Mouse (Mus musculus) forebrain, embryonic 14.5 days (tissue): Measurements from ENCODE around the gene Smpdl3a. TPM values are rescaled to one million over a fixed set of nuclear protein-coding genes. Genes with fewer than 3 reads are reported as not detected.

Source experiments
- ATAC-seq: fragments of 200-750 bp; cut with Nextera tagmentation; 2 replicates; pipeline ENCODE4 v1.8.0; 2017; ENCODE audit warnings: mild to moderate bottlenecking, moderate library complexity
- DNase-seq: peaks from one replicate; pipeline ENCODE4 v3.0.0-alpha.2; 2015; ENCODE audit warnings: low spot score
- H3K27ac ChIP-seq: fragments of 300-500 bp; sonication (generic); 2 replicates; pipeline ENCODE4 v1.5.1; 2014; ENCODE audit warnings: low read depth, mild to moderate bottlenecking, control low read depth, low read length, moderate library complexity
- H3K27me3 ChIP-seq: fragments of 300-500 bp; sonication (generic); replicated peaks from 2 replicates; pipeline ENCODE4 v1.6.1; 2014; ENCODE audit warnings: low read length, control low read depth, mixed read lengths; ENCODE audit not compliant: control insufficient read depth, insufficient read depth
- H3K36me3 ChIP-seq: fragments of 300-500 bp; sonication (generic); 2 replicates; pipeline ENCODE4 v1.6.1; 2014; ENCODE audit warnings: low read length, control low read depth; ENCODE audit not compliant: control insufficient read depth, insufficient read depth
- H3K4me1 ChIP-seq: fragments of 300-500 bp; sonication (generic); 2 replicates; pipeline ENCODE4 v1.6.1; 2014; ENCODE audit warnings: antibody characterized with exemption, low read length, control low read depth; ENCODE audit not compliant: control insufficient read depth, insufficient read depth
- H3K4me2 ChIP-seq: fragments of 300-500 bp; sonication (generic); 2 replicates; pipeline ENCODE4 v1.6.1; 2014; ENCODE audit warnings: mild to moderate bottlenecking, control low read depth, low read length
- H3K4me3 ChIP-seq: fragments of 300-500 bp; sonication (generic); 2 replicates; pipeline ENCODE4 v1.5.1; 2014; ENCODE audit warnings: low read depth, low read length, control low read depth
- H3K9ac ChIP-seq: fragments of 300-500 bp; sonication (generic); 2 replicates; pipeline ENCODE4 v1.6.1; 2014; ENCODE audit warnings: mild to moderate bottlenecking, low read length, control low read depth, moderate library complexity
- H3K9me3 ChIP-seq: fragments of 300-500 bp; sonication (generic); replicated peaks from 2 replicates; pipeline ENCODE4 v1.6.1; 2016; ENCODE audit warnings: low read length, control low read depth, mixed read lengths; ENCODE audit not compliant: control insufficient read depth
- WGBS: fragments of 180-500 bp; shearing (Covaris S2); extraction: QIAGEN DNeasy Blood & Tissue Kit; methylation state at CpG from one replicate; pipeline ENCODE4 v1.1.7; 2014; 5-methylcytosine and 5-hydroxymethylcytosine counted together
- polyA plus RNA-seq: library from polyadenylated mRNA; unstranded; fragments of >200 nt; fragmentation: Nextera tagmentation; extraction: Ambion mirVana; gene quantifications from 2 replicates; pipeline ENCODE4 v1.2.1, GENCODE M21; 2014

Gene Smpdl3a
- polyA plus RNA-seq: 17.5 and 19.9 TPM in 2 replicates

DNA sequence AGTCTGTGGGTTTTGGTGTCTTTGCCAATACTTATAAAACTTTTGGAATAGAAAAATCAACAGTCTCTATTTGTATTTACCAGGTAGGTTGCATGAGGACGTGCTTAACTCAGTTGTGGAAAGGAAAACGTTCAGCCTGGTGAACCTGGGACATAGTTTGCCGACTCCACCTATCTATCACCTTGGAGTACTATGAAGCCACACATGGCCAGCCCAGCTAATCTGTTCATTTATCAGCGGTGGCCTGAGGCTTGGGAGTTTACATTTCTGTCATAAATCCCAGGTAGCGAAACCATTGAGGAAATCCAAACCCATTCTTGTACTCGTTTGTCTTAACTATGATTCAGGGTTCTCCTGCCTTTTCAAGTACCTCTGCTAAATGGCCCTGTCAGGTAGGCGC is at the start of gene Smpdl3a:
Gene Smpdl3a (plus strand): TSS at position 318 of the 400 bp plus-strand sequence.
- peaks cover 14% of the 10 kb centered on the region for H3K9me3 ChIP-seq
- no peaks in the 10 kb centered on the region; the same call in 1 of the 2 replicates for H3K4me1 ChIP-seq
- WGBS: 77% methylated on average over 7 of the region's 7 CpGs
- no peak for DNase-seq
- H3K36me3 ChIP-seq: 0 out of 2 replicates have a peak, but pooled peaks cover 3% of the 10 kb centered on the region
- H3K27me3 ChIP-seq: no peaks in the 10 kb centered on the region
- peak within 1 kb of the TSS; percentile 97 for H3K4me2 ChIP-seq
- H3K9ac ChIP-seq: peak within 1 kb of the TSS; percentile 79
- ATAC-seq: no peak
- H3K27ac ChIP-seq: peak within 1 kb of the TSS; percentile 75
- peak within 1 kb of the TSS; percentile 53 for H3K4me3 ChIP-seq

DNA sequence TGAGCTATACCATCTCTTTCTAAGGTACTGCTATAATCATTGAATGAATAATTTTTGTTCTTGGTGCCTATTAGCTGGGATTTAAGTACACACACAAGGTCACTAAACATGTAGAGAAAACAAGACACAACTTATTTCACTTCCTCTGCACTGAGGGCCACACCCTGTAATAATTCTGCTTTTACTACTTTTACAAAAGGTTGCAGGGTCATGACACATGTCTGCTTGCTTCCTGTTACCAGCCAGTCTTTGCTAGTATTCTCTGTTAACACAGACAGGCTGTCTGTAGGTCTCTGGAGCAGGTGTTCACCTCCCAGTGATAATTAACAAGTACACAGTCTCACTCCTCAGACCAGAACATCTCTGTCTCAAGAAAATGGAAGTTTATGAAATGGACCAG is 48.7 kb upstream of the Smpdl3a start:
- no peaks in the 10 kb centered on the region for H3K36me3 ChIP-seq
- no peaks in the 10 kb centered on the region for H3K27me3 ChIP-seq
- DNase-seq (no peak), ATAC-seq (no peak)
- no peaks in the 10 kb centered on the region for H3K4me1 ChIP-seq
- no peaks in the 10 kb centered on the region for H3K9me3 ChIP-seq
- no peak overlapping the region for H3K4me2 ChIP-seq
- H3K4me3 ChIP-seq: no peak overlapping the region
- H3K9ac ChIP-seq: no peak overlapping the region
- no peak overlapping the region for H3K27ac ChIP-seq

DNA sequence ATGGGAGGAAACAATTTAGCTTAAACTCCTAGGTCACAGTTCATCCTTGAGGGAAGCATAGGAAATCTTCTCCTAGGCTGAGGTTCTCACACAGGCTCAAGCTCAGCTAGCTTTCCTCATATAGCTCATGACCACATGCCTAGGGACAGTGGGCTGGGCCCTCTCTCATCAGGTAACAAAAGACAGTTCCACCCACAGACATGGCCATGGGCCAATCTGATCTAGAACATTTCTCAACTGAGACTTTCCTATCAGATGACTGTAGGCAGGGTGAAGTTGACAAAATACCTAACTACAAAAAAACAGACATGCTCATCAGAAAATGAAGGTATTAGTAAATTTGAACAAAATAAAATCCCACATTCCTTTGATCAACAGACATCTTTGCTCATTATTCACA is 47.0 kb upstream of the Smpdl3a start:
- no peak overlapping the region for H3K27ac ChIP-seq
- DNase-seq (no peak), ATAC-seq (no peak)
- H3K4me1 ChIP-seq: no peaks in the 10 kb centered on the region
- no peaks in the 10 kb centered on the region for H3K36me3 ChIP-seq
- no peak overlapping the region for H3K4me2 ChIP-seq
- H3K4me3 ChIP-seq: no peak overlapping the region
- no peak overlapping the region for H3K9ac ChIP-seq
- no peaks in the 10 kb centered on the region for H3K9me3 ChIP-seq
- H3K27me3 ChIP-seq: no peaks in the 10 kb centered on the region

DNA sequence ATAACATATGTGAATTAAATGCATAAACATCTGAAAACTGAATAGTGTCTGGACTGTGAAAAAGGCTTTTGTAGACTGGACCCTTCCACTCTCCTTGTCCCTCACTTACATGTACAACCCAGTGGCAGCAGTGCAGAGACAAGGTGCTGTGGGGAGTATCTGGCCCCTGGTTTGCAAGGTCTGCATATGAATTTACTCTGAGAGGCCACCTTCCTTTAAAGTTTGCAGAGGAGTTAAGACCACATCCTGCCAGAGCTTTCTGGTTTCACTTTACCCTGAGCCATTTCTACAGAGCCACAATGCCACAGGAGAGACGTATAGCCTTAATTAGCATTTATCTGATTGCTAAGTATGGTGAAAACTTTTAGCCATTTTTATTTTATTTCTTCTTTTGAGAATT is 40.8 kb upstream of the Smpdl3a start:
- Histone ChIP-seq H3K4me2 (no peak overlapping the region), H3K27me3 (no peaks in the 10 kb centered on the region), H3K4me1 (no peaks in the 10 kb centered on the region), H3K27ac (no peak overlapping the region), H3K4me3 (no peak overlapping the region), H3K36me3 (no peaks in the 10 kb centered on the region), H3K9me3 (no peaks in the 10 kb centered on the region), H3K9ac (no peak overlapping the region)
- DNase-seq: no peak
- ATAC-seq: no peak
- WGBS: 91% methylated on average over 1 of the region's 1 CpGs

DNA sequence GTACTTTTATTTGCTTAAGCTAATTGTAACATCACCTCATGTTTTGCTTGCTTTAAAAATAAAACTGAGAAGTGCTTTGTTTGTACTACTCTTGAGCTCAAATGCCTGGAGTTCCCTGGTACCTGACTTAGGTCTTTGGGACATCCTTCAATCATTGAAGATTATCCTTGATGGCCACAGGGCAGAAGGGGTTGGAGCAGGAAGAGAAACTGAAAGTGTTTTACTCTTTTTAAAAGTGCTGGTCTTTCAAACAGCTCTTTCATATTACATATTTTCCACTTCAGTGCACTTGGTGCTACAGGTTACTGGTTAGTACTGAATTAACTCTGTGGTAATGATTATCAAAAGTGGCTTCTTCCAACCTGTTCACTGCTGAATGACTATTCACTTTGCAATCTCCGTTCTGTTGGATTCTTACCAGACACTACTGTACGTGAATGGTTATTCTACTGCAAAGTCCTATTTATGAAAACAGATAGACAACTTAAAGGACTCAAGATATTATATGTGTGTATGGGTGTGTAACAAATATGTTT is 38.9 kb upstream of the Smpdl3a start:
- no peaks in the 10 kb centered on the region for H3K9me3 ChIP-seq
- H3K27ac ChIP-seq: no peak overlapping the region
- H3K9ac ChIP-seq: no peak overlapping the region
- 92% methylated on average over 2 of the region's 2 CpGs for WGBS
- no peaks in the 10 kb centered on the region for H3K36me3 ChIP-seq
- H3K27me3 ChIP-seq: no peaks in the 10 kb centered on the region
- no peak overlapping the region for H3K4me2 ChIP-seq
- H3K4me1 ChIP-seq: no peaks in the 10 kb centered on the region
- no peak overlapping the region for H3K4me3 ChIP-seq
- DNase-seq (no peak), ATAC-seq (no peak)

DNA sequence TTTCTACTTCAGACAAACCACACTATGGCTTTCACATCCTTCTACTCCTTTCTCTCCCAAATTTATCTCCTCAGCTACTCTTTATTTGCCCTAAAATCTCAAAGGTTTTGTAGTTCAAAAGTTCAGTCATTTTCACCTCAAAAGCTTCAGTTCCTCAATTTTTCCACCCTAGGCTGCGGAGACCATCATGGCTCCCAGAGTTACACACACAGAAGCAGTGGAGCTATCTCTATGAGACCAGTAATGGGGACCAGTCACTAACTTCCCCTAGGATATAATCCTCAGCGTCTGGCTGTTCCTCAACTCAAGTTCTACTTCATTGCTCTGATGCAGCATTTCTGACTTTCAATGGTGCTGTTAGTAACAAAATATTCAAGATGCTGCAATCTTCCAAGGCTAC is 35.1 kb upstream of the Smpdl3a start:
- Histone ChIP-seq H3K27me3 (no peaks in the 10 kb centered on the region), H3K4me2 (no peak overlapping the region), H3K27ac (no peak overlapping the region), H3K4me3 (no peak overlapping the region), H3K9me3 (no peaks in the 10 kb centered on the region), H3K9ac (no peak overlapping the region), H3K36me3 (no peaks in the 10 kb centered on the region), H3K4me1 (no peaks in the 10 kb centered on the region)
- no peak for DNase-seq
- no peak for ATAC-seq
- 96% methylated on average over 2 of the region's 2 CpGs for WGBS

DNA sequence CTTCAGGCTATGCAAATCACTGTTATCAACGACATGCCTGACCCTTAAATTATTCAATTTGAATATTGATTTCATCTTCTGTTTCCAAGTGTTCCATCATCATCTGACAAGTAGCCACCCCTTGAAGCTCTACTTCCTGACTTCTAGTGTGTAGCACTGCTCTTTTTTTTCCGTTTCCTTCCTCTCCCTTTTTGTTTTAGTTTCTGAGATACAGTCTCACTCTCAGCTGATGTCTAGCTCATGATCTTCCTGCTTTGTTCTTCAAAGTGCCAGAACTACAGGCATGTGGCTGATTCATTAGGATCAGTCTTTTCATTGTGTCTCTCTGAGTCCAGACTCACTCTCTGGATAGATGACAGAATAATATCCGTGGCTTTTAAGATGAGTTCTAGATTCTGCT is 33.4 kb upstream of the Smpdl3a start:
- 78% methylated on average over 3 of the region's 3 CpGs for WGBS
- no peak overlapping the region for H3K4me2 ChIP-seq
- no peaks in the 10 kb centered on the region for H3K4me1 ChIP-seq
- no peaks in the 10 kb centered on the region for H3K27me3 ChIP-seq
- no peaks in the 10 kb centered on the region for H3K36me3 ChIP-seq
- H3K4me3 ChIP-seq: no peak overlapping the region
- H3K9ac ChIP-seq: no peak overlapping the region
- DNase-seq: no peak
- H3K9me3 ChIP-seq: no peaks in the 10 kb centered on the region
- no peak for ATAC-seq
- H3K27ac ChIP-seq: no peak overlapping the region

DNA sequence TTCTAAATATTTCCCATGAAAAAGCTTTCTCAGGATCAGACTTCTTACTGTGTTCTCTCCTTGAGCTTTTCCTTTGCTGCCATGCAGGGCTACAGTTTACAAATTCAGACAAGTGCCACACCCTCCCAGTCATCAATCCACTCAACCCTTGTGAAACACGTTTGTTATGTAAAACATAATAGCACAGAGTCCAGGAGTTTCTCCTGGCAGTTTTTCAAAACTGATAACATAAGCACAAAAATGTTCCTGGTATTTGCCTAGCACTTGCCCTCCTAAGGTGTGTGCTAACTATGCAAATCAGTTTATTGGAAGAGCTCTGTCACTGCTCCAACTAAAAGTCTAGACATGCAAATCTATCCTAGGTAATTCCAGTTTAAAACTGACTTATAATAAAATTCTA is 31.1 kb upstream of the Smpdl3a start:
- Histone ChIP-seq H3K4me3 (no peak overlapping the region), H3K36me3 (no peaks in the 10 kb centered on the region), H3K9me3 (no peaks in the 10 kb centered on the region), H3K27me3 (no peaks in the 10 kb centered on the region), H3K4me1 (no peaks in the 10 kb centered on the region), H3K4me2 (no peak overlapping the region), H3K9ac (no peak overlapping the region), H3K27ac (no peak overlapping the region)
- 27% methylated on average over 1 of the region's 1 CpGs for WGBS
- DNase-seq (no peak), ATAC-seq (no peak)

DNA sequence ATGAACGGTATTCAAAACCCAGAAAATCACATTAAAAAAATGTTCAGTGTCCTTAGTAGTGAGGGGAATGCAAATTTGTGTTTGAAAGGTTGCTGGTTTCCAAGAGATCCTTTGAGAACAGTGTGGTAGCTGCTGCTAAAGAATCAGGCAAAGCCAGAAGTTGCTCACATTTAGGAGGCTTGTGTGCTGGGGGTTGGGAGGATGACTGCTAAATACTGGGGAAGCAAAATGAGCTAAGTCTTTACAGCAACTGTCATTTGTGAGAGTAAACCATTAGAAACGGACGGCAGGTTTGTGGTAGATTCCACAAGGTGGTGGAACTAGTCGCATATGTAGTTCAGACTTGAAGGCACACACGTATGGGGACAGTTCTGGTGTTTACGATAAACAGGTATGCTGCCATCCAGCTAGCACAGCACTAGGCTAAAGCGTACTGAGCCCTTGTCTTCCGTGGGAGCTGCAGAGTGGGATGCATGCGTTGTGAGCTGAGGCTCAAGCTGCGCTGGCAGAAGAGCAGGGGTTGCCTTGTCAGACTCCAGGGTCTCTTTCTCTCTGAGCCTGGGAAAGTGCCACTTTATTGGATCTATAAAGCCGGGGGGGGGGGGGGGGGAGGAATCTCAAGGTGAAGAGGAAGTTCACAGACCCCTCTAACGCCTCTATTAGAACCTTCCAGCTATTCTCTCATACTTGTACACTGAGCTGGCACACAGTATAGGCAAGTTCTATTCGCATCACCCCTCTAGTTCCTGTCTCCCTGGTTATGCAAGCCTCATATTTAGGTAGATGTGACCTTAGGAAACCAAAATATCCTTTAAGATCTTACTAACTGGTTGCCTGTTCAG is 10.6 kb upstream of the Smpdl3a start:
- Histone ChIP-seq H3K27ac (peak overlapping the region; percentile 89), H3K4me2 (peak overlapping the region; percentile 58), H3K9me3 (no peaks in the 10 kb centered on the region), H3K27me3 (no peaks in the 10 kb centered on the region), H3K4me3 (0 out of 2 replicates have a peak overlapping the region, but pooled peaks have one; percentile 0), H3K4me1 (peaks cover 19% of the 10 kb centered on the region), H3K36me3 (no peaks in the 10 kb centered on the region), H3K9ac (peak overlapping the region; percentile 51)
- 6% methylated on average over 12 of the region's 13 CpGs for WGBS
- ATAC-seq (peak; percentile 62), DNase-seq (peak; percentile 65)
